Mouse (Mus musculus) midbrain, embryonic 16.5 days (tissue): ENCODE measurements around the gene Ptprn2. TPM values are rescaled to one million over a fixed set of nuclear protein-coding genes. Genes with fewer than 3 reads are reported as not detected.

ENCODE experiments used
- ATAC-seq: fragments of 200-750 bp; cut with Nextera tagmentation; 2 replicates; pipeline ENCODE4 v1.8.0; 2017; ENCODE audit warnings: moderate TSS enrichment
- H3K27ac ChIP-seq: fragments of 300-500 bp; sonication (generic); 2 replicates; pipeline ENCODE4 v1.5.1; 2014; ENCODE audit warnings: mild to moderate bottlenecking, low read length, mixed read lengths
- H3K27me3 ChIP-seq: fragments of 300-500 bp; sonication (generic); 2 replicates; pipeline ENCODE4 v1.6.1; 2014; ENCODE audit warnings: low read depth, low read length, mixed read lengths; ENCODE audit not compliant: control insufficient read depth, insufficient read depth
- H3K36me3 ChIP-seq: fragments of 300-500 bp; sonication (generic); 2 replicates; pipeline ENCODE4 v1.6.1; 2014; ENCODE audit warnings: mild to moderate bottlenecking, low read length, moderate library complexity, mixed read lengths; ENCODE audit not compliant: control insufficient read depth, insufficient read depth
- H3K4me1 ChIP-seq: fragments of 300-500 bp; sonication (generic); 2 replicates; pipeline ENCODE4 v1.6.1; 2014; ENCODE audit warnings: mild to moderate bottlenecking, low read length, mixed read lengths; ENCODE audit not compliant: control insufficient read depth, insufficient read depth
- H3K4me2 ChIP-seq: fragments of 300-500 bp; sonication (generic); 2 replicates; pipeline ENCODE4 v1.6.1; 2014; ENCODE audit warnings: mild to moderate bottlenecking, low read length, mixed read lengths
- H3K4me3 ChIP-seq: fragments of 300-500 bp; sonication (generic); 2 replicates; pipeline ENCODE4 v1.5.1; 2014; ENCODE audit warnings: low read depth, mild to moderate bottlenecking, low read length, moderate library complexity, mixed read lengths
- H3K9ac ChIP-seq: fragments of 300-500 bp; sonication (generic); 2 replicates; pipeline ENCODE4 v1.6.1; 2014; ENCODE audit warnings: low read depth, low read length, mixed read lengths
- H3K9me3 ChIP-seq: fragments of 300-500 bp; sonication (generic); replicated peaks from 2 replicates; pipeline ENCODE4 v1.6.1; 2014; ENCODE audit warnings: mild to moderate bottlenecking, low read length, mixed read lengths; ENCODE audit not compliant: control insufficient read depth, poor library complexity, severe bottlenecking
- WGBS: fragments of 180-500 bp; shearing (Covaris S2); extraction: QIAGEN DNeasy Blood & Tissue Kit; methylation state at CpG from one replicate; pipeline ENCODE4 v1.1.7; 2014; 5-methylcytosine and 5-hydroxymethylcytosine counted together
- polyA plus RNA-seq: library from polyadenylated mRNA; unstranded; fragments of >200 nt; fragmentation: Nextera tagmentation; extraction: Ambion mirVana; gene quantifications from 2 replicates; pipeline ENCODE4 v1.2.1, GENCODE M21; 2015

The Ptprn2 gene
- polyA plus RNA-seq, 1 experiment from 2014 or later: 15.6 TPM

- no peak overlapping the region for H3K9ac ChIP-seq
- H3K9me3 ChIP-seq: no peaks in the 10 kb centered on the region
- H3K27ac ChIP-seq: no peak overlapping the region
- H3K4me3 ChIP-seq: no peak overlapping the region
- H3K4me1 ChIP-seq: peaks cover 9% of the 10 kb centered on the region
- H3K4me2 ChIP-seq: no peak overlapping the region
- ATAC-seq: no peak
- no peaks in the 10 kb centered on the region for H3K36me3 ChIP-seq
- WGBS: 73% methylated on average over 4 of the region's 4 CpGs
- no peaks in the 10 kb centered on the region for H3K27me3 ChIP-seq
Measured at GRCm38 (mm10) chr12:116948151-116948928, 462.8 kb downstream of the Ptprn2 start.

GRCm38 (mm10) chr12:116949726-116950125 lies 464.2 kb downstream of the Ptprn2 start:
- Histone ChIP-seq H3K27me3 (no peaks in the 10 kb centered on the region), H3K4me1 (peaks cover 9% of the 10 kb centered on the region), H3K9me3 (no peaks in the 10 kb centered on the region), H3K4me3 (no peak overlapping the region), H3K27ac (no peak overlapping the region), H3K9ac (no peak overlapping the region), H3K4me2 (no peak overlapping the region), H3K36me3 (no peaks in the 10 kb centered on the region)
- 84% methylated on average over 3 of the region's 3 CpGs for WGBS
- no peak for ATAC-seq

GRCm38 (mm10) chr12:116952452-116953205 lies 467.1 kb downstream of the Ptprn2 start:
- WGBS: 54% methylated on average over 13 of the region's 13 CpGs

GRCm38 (mm10) chr12:116959164-116959563 lies 473.6 kb downstream of the Ptprn2 start:
- H3K4me3 ChIP-seq: no peak overlapping the region

More at GRCm38 (mm10) chr12:116952452-116953205, 467.1 kb downstream of the Ptprn2 start:
- Histone ChIP-seq H3K9ac (no peak overlapping the region), H3K36me3 (no peaks in the 10 kb centered on the region), H3K4me3 (no peak overlapping the region), H3K27me3 (no peaks in the 10 kb centered on the region), H3K4me1 (peaks cover 6% of the 10 kb centered on the region; the same call in 1 of the 2 replicates), H3K27ac (peak overlapping the region; percentile 66), H3K9me3 (no peaks in the 10 kb centered on the region), H3K4me2 (no peak overlapping the region)
- peak; percentile 82 for ATAC-seq

GRCm38 (mm10) chr12:116963906-116964305 lies 478.4 kb downstream of the Ptprn2 start:
- Histone ChIP-seq H3K27ac (no peak overlapping the region), H3K4me2 (no peak overlapping the region), H3K9me3 (no peaks in the 10 kb centered on the region), H3K9ac (no peak overlapping the region), H3K36me3 (no peaks in the 10 kb centered on the region), H3K4me3 (no peak overlapping the region), H3K27me3 (no peaks in the 10 kb centered on the region), H3K4me1 (peaks cover 15% of the 10 kb centered on the region)
- ATAC-seq: no peak
- 91% methylated on average over 1 of the region's 1 CpGs for WGBS

More at GRCm38 (mm10) chr12:116959164-116959563, 473.6 kb downstream of the Ptprn2 start:
- Histone ChIP-seq H3K27me3 (no peaks in the 10 kb centered on the region), H3K9ac (no peak overlapping the region), H3K27ac (peak overlapping the region; percentile 59), H3K9me3 (no peaks in the 10 kb centered on the region), H3K4me1 (peaks cover 2% of the 10 kb centered on the region; the same call in 1 of the 2 replicates), H3K4me2 (no peak overlapping the region), H3K36me3 (no peaks in the 10 kb centered on the region)
- 0 out of 2 replicates have a peak, but pooled peaks have one; percentile 53 for ATAC-seq
- WGBS: 45% methylated on average over 2 of the region's 2 CpGs

- H3K4me3 ChIP-seq: no peak overlapping the region
- H3K4me2 ChIP-seq: no peak overlapping the region
- no peaks in the 10 kb centered on the region for H3K27me3 ChIP-seq
- peak; percentile 85 for ATAC-seq
- H3K36me3 ChIP-seq: no peaks in the 10 kb centered on the region
- H3K9me3 ChIP-seq: no peaks in the 10 kb centered on the region
- WGBS: 39% methylated on average over 8 of the region's 8 CpGs
- no peak overlapping the region for H3K9ac ChIP-seq
- peak overlapping the region; percentile 78 for H3K27ac ChIP-seq
- H3K4me1 ChIP-seq: peaks cover 27% of the 10 kb centered on the region
Measured at GRCm38 (mm10) chr12:116968215-116968939, 482.9 kb downstream of the Ptprn2 start.

GRCm38 (mm10) chr12:116975547-116975946 lies 490.0 kb downstream of the Ptprn2 start:
- Histone ChIP-seq H3K4me1 (peaks cover 6% of the 10 kb centered on the region), H3K4me2 (no peak overlapping the region), H3K4me3 (no peak overlapping the region), H3K9me3 (no peaks in the 10 kb centered on the region), H3K27me3 (no peaks in the 10 kb centered on the region), H3K36me3 (no peaks in the 10 kb centered on the region), H3K9ac (no peak overlapping the region), H3K27ac (no peak overlapping the region)
- no peak for ATAC-seq
- 91% methylated on average over 5 of the region's 5 CpGs for WGBS

- H3K4me3 ChIP-seq: no peak overlapping the region
- ATAC-seq: no peak
- no peaks in the 10 kb centered on the region for H3K36me3 ChIP-seq
- H3K4me2 ChIP-seq: no peak overlapping the region
- no peaks in the 10 kb centered on the region for H3K27me3 ChIP-seq
- H3K27ac ChIP-seq: no peak overlapping the region
- H3K9me3 ChIP-seq: no peaks in the 10 kb centered on the region
- 92% methylated on average over 6 of the region's 6 CpGs for WGBS
- peaks cover 2% of the 10 kb centered on the region; the same call in 1 of the 2 replicates for H3K4me1 ChIP-seq
- no peak overlapping the region for H3K9ac ChIP-seq
Measured at GRCm38 (mm10) chr12:116976981-116977380, 491.5 kb downstream of the Ptprn2 start.
